Mouse (Mus musculus): ENCODE measurements around the gene Taco1.

GRCm38 (mm10) chr11:106076321-106076720 lies 10.5 kb downstream of the Taco1 start:
- TF ChIP-seq EP300 (IDR thresholded peaks at IDR 0.05; ENCODE audit: low read depth), result no peak
- TF ChIP-seq CTCF (IDR thresholded peaks at IDR 0.05; ENCODE audit: low read depth), result peak; percentile 92

All from liver, embryonic 14.5 days (tissue).